Mouse (Mus musculus) large intestine, adult 2 months (tissue): ENCODE data around the gene Vmn1r152. TPM values are rescaled to one million over a fixed set of nuclear protein-coding genes. Genes with fewer than 3 reads are reported as not detected.
"Not testable (repeated sequence)": the region's sequence is repeated elsewhere in the genome, so short reads cannot be mapped to it uniquely, and the experiment has no call there.

Source experiments
- DNase-seq: peaks from one replicate; pipeline ENCODE4 v3.0.0-alpha.2; 2012; ENCODE audit warnings: low read depth, low spot score
- WGBS: fragments of 180-500 bp; shearing (Covaris S2); methylation state at CpG from one replicate; pipeline ENCODE4 v1.1.7; 2018; 5-methylcytosine and 5-hydroxymethylcytosine counted together
- polyA plus RNA-seq: library from polyadenylated mRNA; depleted of rRNA; stranded (reverse); fragments of >200 nt; gene quantifications from 2 replicates; pipeline ENCODE4 v1.2.3, GENCODE M21; 2012; rRNA removed

Vmn1r152 gene
- polyA plus RNA-seq = not detected in 2 replicates

DNA sequence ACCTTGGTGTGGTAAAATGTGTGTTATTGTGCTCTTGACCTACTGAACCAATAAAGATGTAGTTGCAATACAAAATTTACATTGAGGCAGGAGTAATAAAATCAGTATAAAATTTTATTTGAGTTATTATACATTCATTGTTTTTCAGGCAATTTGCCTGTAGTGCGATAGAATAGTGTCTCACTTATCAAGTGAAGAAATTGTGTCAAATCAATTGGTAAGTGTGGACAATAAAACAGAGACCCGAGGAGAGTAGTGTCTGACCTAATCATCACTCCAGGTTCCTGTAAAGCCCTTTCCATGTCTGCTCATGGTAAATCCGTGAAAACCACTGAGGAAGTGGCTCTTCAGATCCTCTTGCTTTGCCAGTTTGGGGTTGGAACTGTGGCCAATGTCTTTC lies at the start of gene Vmn1r152:
Vmn1r152 (plus strand) TSS at position 301 of the 400 bp plus-strand sequence.
- not testable (repeated sequence) for DNase-seq
- no CpG with 5 or more reads among the region's 3 CpGs for WGBS

- DNase-seq = not testable (repeated sequence)
- 47% methylated on average over 2 of the region's 3 CpGs for WGBS
Observed at GRCm38 (mm10) chr7:22499578-22499977, 23.2 kb upstream of the Vmn1r152 start, which contains the start of gene Vmn1r151. Gene Vmn1r151, minus strand, starts transcription at chr7:22499678.

DNA sequence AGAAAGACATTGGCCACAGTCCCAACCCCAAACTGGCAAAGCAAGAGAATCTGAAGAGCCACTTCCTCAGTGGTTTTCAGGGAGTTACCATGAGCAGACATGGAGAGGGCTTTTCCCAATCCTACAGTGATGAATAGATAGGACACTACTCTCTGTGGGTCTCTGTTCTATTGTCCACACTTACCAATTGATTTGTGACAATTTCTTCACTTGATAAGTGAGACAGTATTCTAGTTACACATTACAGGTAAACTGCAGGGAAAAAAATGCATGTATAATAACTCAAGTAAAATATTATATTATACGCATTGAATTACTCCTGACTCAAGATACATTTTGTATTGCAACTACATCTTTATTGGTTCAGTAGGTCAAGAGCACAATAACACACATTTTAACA lies 12.0 kb downstream of the Vmn1r152 start, which contains the start of gene Gm8677:
Gm8677 (minus strand) TSS at position 101 of the 400 bp plus-strand sequence.
- DNase-seq = not testable (repeated sequence)
- no CpG with 5 or more reads among the region's 1 CpGs for WGBS

GRCm38 (mm10) chr7:22565243-22565642 lies 42.5 kb downstream of the Vmn1r152 start, which contains the start of gene Gm4201:
Gene Gm4201, minus strand, starts transcription at chr7:22565343.
- WGBS = no CpG with 5 or more reads among the region's 3 CpGs
- not testable (repeated sequence) for DNase-seq

Other genes with a start within 250 kb of the Vmn1r152 start
- gene Gm4187, start 193.2 kb upstream of the Vmn1r152 start, polyA plus RNA-seq = not detected in 2 replicates
- not detected in 2 replicates for gene Gm8660, start 151.9 kb upstream of the Vmn1r152 start, polyA plus RNA-seq
- gene Vmn1r148, start 109.4 kb upstream of the Vmn1r152 start, polyA plus RNA-seq = not detected in 2 replicates
- gene Vmn1r149, start 84.7 kb upstream of the Vmn1r152 start, polyA plus RNA-seq = not detected in 2 replicates
- gene Gm10665, start 58.9 kb upstream of the Vmn1r152 start, polyA plus RNA-seq = not detected in 2 replicates
- gene Vmn1r151, start 23.3 kb upstream of the Vmn1r152 start, polyA plus RNA-seq = not detected in 2 replicates
- not detected in 2 replicates for gene Gm8677, start 11.9 kb downstream of the Vmn1r152 start, polyA plus RNA-seq
- gene Gm4201, start 42.4 kb downstream of the Vmn1r152 start, polyA plus RNA-seq = not detected in 2 replicates
- not detected in 2 replicates for gene Gm4565, start 65.2 kb downstream of the Vmn1r152 start, polyA plus RNA-seq
- not detected in 2 replicates for gene Vmn1r155, start 135.1 kb downstream of the Vmn1r152 start, polyA plus RNA-seq
- gene Gm8693, start 169.3 kb downstream of the Vmn1r152 start, polyA plus RNA-seq = not detected in 2 replicates
- gene Gm4567, start 196.7 kb downstream of the Vmn1r152 start, polyA plus RNA-seq = not detected in 2 replicates
- gene Vmn1r157, start 238.7 kb downstream of the Vmn1r152 start, polyA plus RNA-seq = not detected in 2 replicates